Mouse (Mus musculus) liver, embryonic 14.5 days (tissue): ENCODE measurements around the gene Man1c1. TPM values are rescaled to one million over a fixed set of nuclear protein-coding genes. Genes with fewer than 3 reads are reported as not detected.

Source experiments
- ATAC-seq: fragments of 200-750 bp; cut with Nextera tagmentation; 2 replicates; pipeline ENCODE4 v1.8.0; 2017; ENCODE audit warnings: moderate number of reproducible peaks, mild to moderate bottlenecking, moderate library complexity; ENCODE audit not compliant: insufficient read depth
- DNase-seq, 3 experiments: peaks; one replicate each; pipeline ENCODE4 v3.0.0-alpha.2; 2012 to 2013; ENCODE audit warnings: low read depth in 3 of 3, low spot score in 3 of 3
- H3K27ac ChIP-seq: fragments of 300-500 bp; sonication (generic); 2 replicates; pipeline ENCODE4 v1.5.1; 2014; ENCODE audit warnings: moderate library complexity, mild to moderate bottlenecking, control low read depth, inconsistent platforms
- H3K27me3 ChIP-seq: fragments of 300-500 bp; sonication (generic); 2 replicates; pipeline ENCODE4 v1.6.1; 2014; ENCODE audit warnings: mild to moderate bottlenecking, low read length, moderate library complexity; ENCODE audit not compliant: control insufficient read depth, insufficient read depth
- H3K36me3 ChIP-seq: fragments of 300-500 bp; sonication (generic); replicated peaks from 2 replicates; pipeline ENCODE4 v1.6.1; 2014; ENCODE audit warnings: low read depth; ENCODE audit not compliant: control insufficient read depth, insufficient read depth
- H3K4me1 ChIP-seq, 2 experiments: fragments of 200-500 bp in 1 of 2; fragments of 300-500 bp in 1 of 2; sonication (generic) in 1 of 2; replicated peaks; 2 replicates each; pipeline ENCODE4 v1.6.1; 2012 to 2014; ENCODE audit warnings: antibody characterized with exemption in 1 of 2, inconsistent platforms in 1 of 2, low read length in 1 of 2; ENCODE audit not compliant: control insufficient read depth in 2 of 2, insufficient read depth in 2 of 2
- H3K4me2 ChIP-seq: fragments of 300-500 bp; sonication (generic); 2 replicates; pipeline ENCODE4 v1.6.1; 2014; ENCODE audit warnings: low read depth, mild to moderate bottlenecking, control low read depth, moderate library complexity
- H3K4me3 ChIP-seq, 2 experiments: fragments of 200-500 bp in 1 of 2; fragments of 300-500 bp in 1 of 2; sonication (generic) in 1 of 2; 2 replicates each; pipeline ENCODE4 v1.5.1; 2012 to 2014; ENCODE audit warnings: low read depth in 2 of 2, low read length in 2 of 2, mild to moderate bottlenecking in 2 of 2, control low read depth in 1 of 2, inconsistent platforms in 1 of 2, moderate library complexity in 1 of 2; ENCODE audit not compliant: insufficient read depth in 1 of 2
- H3K9ac ChIP-seq: fragments of 300-500 bp; sonication (generic); replicated peaks from 2 replicates; pipeline ENCODE4 v1.6.1; 2014; ENCODE audit warnings: mild to moderate bottlenecking, control low read depth, moderate library complexity
- H3K9me3 ChIP-seq: fragments of 300-500 bp; sonication (generic); 2 replicates; pipeline ENCODE4 v1.6.1; 2016; ENCODE audit warnings: low read length, mixed read lengths; ENCODE audit not compliant: control insufficient read depth
- CTCF ChIP-seq: IDR thresholded peaks from 2 replicates; pipeline ENCODE4 v1.5.1; 2016; ENCODE audit warnings: antibody characterized with exemption, low read depth, control low read depth
- EP300 ChIP-seq: IDR thresholded peaks from 2 replicates; pipeline ENCODE4 v1.6.1; 2016; ENCODE audit warnings: antibody characterized with exemption, low read depth
- WGBS: fragments of 180-500 bp; shearing (Covaris S2); extraction: QIAGEN DNeasy Blood & Tissue Kit; methylation state at CpG from one replicate; pipeline ENCODE4 v1.1.7; 2014; ENCODE audit not compliant: insufficient replicate concordance; 5-methylcytosine and 5-hydroxymethylcytosine counted together
- polyA plus RNA-seq, 2 experiments: library from polyadenylated mRNA; depleted of rRNA in 1 of 2; stranded (reverse) in 1 of 2; unstranded in 1 of 2; fragments of >200 nt; fragmentation: Nextera tagmentation in 1 of 2; extraction: Ambion mirVana in 1 of 2; gene quantifications; 2 replicates each; pipeline versions ENCODE4 v1.2.1 to v1.2.3; 2012 to 2014

The Man1c1 gene
- polyA plus RNA-seq, 2 experiments, result 1.2 to 1.9 TPM

DNA sequence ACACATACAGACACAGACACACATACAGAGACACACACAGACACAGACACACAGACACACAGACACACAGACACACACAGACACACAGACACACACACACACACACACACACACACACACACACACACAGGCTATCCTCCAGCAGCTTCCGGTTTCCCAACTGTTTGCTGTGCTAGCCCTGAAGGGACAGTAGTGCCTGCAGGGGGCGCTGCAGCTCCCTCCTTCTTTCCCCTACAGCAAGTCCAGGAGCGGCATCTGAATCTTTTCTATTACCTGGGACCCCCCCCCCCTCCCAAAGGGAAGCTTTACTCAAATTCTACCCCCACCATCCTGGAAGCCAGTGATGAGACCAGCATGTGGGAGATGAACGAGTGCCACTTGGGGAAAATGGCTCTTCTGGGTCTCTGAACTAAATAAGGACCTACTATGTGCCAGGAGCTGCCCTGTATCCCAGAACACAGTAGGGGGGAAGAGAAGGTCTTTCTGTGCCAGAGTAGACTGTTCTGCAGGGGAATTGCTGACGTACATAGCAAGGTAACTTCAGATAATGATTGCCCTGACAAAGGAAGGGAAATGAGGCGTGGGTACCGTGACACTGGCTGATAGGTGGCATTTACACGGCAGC, 148.0 kb downstream of the Man1c1 start:
- WGBS, result 51% methylated on average over 8 of the region's 8 CpGs
- Histone ChIP-seq H3K27me3 (no peaks in the 10 kb centered on the region), H3K27ac (no peak overlapping the region), H3K9me3 (no peaks in the 10 kb centered on the region), H3K4me3 (no peak overlapping the region), H3K9ac (no peak overlapping the region), H3K4me1 (peaks cover 3 to 5% of the 10 kb centered on the region in 2 experiments; a peak in 3 of 4 replicates), H3K4me2 (no peak overlapping the region), H3K36me3 (no peaks in the 10 kb centered on the region)
- no peak for ATAC-seq
- TF ChIP-seq EP300 (no peak), CTCF (peak; percentile 69)
- DNase-seq, result no peak

- Histone ChIP-seq H3K4me3 (no peak overlapping the region), H3K4me1 (peaks cover 4 to 8% of the 10 kb centered on the region in 2 experiments), H3K27ac (no peak overlapping the region), H3K36me3 (no peaks in the 10 kb centered on the region), H3K27me3 (no peaks in the 10 kb centered on the region), H3K9me3 (peaks cover 3% of the 10 kb centered on the region; the same call in 1 of the 2 replicates), H3K4me2 (no peak overlapping the region), H3K9ac (no peak overlapping the region)
- DNase-seq, result no peak
- TF ChIP-seq CTCF (no peak), EP300 (no peak)
- ATAC-seq, result no peak
- 76% methylated on average over 1 of the region's 1 CpGs for WGBS
Observed at GRCm38 (mm10) chr4:134553631-134554030, 150.5 kb downstream of the Man1c1 start.

GRCm38 (mm10) chr4:134551494-134552316, 152.4 kb downstream of the Man1c1 start, which contains the start of gene Selenon:
Gene Selenon, minus strand, starts transcription at chr4:134552166.
- ATAC-seq (peak; percentile 70), DNase-seq (no peak)
- no peaks in the 10 kb centered on the region for H3K36me3 ChIP-seq
- peak within 1 kb of the TSS; percentile 47 for H3K9ac ChIP-seq
- 2% methylated on average over 65 of the region's 67 CpGs for WGBS
- H3K4me2 ChIP-seq, result peak within 1 kb of the TSS; percentile 67
- peak within 1 kb of the TSS; percentile 53 to 70 for H3K4me3 ChIP-seq
- H3K9me3 ChIP-seq, result peaks cover 3% of the 10 kb centered on the region; the same call in 1 of the 2 replicates
- TF ChIP-seq EP300 (no peak), CTCF (no peak)
- peaks cover 7 to 14% of the 10 kb centered on the region in 2 experiments for H3K4me1 ChIP-seq
- no peaks in the 10 kb centered on the region for H3K27me3 ChIP-seq
- no peak within 1 kb of the TSS for H3K27ac ChIP-seq

DNA sequence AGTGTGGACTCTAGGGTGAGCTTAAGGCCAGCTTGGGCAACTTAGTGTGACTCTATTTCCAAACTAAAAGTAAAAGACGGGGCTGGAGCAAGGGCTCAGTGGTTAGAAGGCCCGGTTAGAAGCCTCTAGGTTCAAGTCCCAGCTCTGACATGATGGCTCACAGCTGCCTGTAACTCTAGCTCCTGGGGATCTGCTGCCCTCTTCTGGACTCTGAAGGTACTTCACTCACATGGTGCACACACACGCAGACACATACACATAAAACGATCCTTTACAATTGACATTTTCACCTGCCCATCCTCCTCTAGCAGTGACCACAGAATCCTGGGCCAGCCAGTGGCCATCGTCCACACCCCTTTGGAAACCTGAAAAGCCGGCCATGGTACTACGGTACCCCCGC, 154.2 kb downstream of the Man1c1 start:
- TF ChIP-seq EP300 (no peak), CTCF (peak; percentile 49)
- no peak for ATAC-seq
- DNase-seq, result no peak

More for the DNA sequence above, 154.2 kb downstream of the Man1c1 start:
- Histone ChIP-seq H3K27ac (no peak overlapping the region), H3K36me3 (no peaks in the 10 kb centered on the region), H3K9me3 (peaks cover 3% of the 10 kb centered on the region; the same call in 1 of the 2 replicates), H3K4me2 (no peak overlapping the region), H3K9ac (no peak overlapping the region), H3K4me3 (no peak overlapping the region), H3K4me1 (peaks cover 7 to 14% of the 10 kb centered on the region in 2 experiments), H3K27me3 (no peaks in the 10 kb centered on the region)
- 90% methylated on average over 8 of the region's 8 CpGs for WGBS
